Mouse (Mus musculus): Measurements from ENCODE around the gene Mettl27. TPM values are rescaled to one million over a fixed set of nuclear protein-coding genes. Genes with fewer than 3 reads are reported as not detected.
"Not testable (repeated sequence)": the region's sequence is repeated elsewhere in the genome, so short reads cannot be mapped to it uniquely, and the experiment has no call there.

Gene Mettl27
- total RNA-seq, 2 experiments from 2014 or later, result 7.3 TPM

GRCm38 (mm10) chr5:134946063-134946856 lies 14.1 kb downstream of the Mettl27 start:
- intact Hi-C loops (cut with DNase I), result no loop called here
- no peak for DNase-seq (ENCODE audit: low spot score in 2 of 2)

- intact Hi-C loops (cut with DNase I), result no loop called here
- DNase-seq (ENCODE audit: low spot score in 2 of 2), result no peak
Measured at GRCm38 (mm10) chr5:134946857-134947255, 14.7 kb downstream of the Mettl27 start, which contains the start of gene Cldn4. Gene Cldn4, minus strand, starts transcription at chr5:134946934.

- no peak for DNase-seq (ENCODE audit: low spot score in 2 of 2)
- intact Hi-C loops (cut with DNase I), result no loop called here
Measured at GRCm38 (mm10) chr5:134947420-134948084, 15.4 kb downstream of the Mettl27 start.

DNA sequence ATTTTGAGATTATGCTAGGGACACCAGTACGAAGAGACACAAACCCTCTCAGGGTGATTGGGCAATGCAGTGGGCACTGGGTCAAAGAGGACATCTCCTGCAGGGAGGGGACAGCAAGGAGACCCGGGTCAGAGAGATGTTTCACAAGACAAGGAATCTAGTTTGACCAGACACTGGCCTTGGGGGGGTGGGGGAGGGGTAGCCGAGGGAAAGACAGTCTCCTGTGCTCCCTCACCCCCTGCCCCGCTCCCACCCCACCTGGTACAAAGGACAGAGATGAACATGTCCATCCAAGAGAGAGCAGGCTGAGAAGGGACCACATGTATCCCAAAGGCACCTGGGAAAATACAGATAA lies 15.9 kb downstream of the Mettl27 start:
- DNase-seq (ENCODE audit: low spot score in 2 of 2), result no peak
- intact Hi-C loops (cut with DNase I), result no loop called here

DNA sequence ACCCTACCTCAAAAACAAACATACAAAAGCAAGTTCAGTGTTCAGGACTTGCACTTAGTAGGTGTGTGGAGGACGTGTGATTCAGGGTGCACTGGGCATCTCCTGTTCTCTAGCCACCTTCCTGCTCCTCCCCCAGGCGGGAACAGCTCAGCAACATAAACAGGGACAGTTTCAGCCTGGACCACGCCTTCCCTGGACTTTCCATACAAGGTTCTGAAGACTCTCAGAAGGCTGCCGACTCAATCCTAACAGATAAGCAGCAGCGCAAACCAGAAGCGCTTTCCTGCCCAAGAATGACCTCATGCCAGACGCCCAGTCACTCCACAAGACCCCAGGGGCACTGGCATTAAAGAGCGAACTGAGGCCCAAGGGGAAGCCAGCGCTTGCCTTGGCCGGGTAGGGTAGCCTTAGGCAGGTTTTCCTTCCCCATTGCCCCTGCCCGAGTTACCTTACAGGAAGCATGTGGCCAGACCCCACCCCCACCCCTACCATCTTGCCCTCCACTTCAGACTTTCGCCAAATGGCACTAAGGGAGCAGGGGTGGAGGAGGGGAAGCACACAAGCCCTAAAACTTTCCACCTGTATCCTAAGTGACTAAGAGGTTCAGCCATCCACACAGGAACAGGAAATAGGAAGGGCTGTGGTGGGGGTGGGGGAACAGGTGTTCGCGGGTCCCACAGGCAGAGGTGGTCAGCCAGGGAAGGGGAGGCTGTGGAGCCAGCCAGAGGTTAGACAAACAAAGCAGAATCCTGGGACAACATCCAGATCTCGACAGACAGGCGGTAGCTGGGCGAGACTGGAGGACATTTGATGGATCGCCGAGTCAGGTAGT lies 19.1 kb downstream of the Mettl27 start:
- DNase-seq (ENCODE audit: low spot score in 2 of 2), result no peak
- intact Hi-C loops (cut with DNase I), result no loop called here

DNA sequence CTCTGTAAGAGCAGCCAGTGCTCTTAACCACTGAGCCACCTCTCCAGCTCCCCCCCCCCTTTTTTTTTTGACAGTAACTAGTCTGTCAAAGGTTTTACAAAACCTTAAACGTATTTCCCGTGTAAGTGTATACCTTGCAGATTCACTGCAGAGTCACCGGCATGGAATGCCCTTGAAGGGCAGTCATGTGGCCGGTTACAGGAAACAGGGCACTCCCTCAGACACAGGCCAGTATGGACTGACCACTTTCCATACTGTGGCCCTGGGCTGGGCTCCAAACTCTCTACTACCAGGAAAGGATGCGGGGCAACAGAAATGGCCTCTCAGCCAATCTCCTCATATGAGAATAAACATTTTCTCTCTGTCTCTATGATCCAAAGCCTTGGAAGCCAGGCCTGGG lies 23.3 kb downstream of the Mettl27 start:
- intact Hi-C loops (cut with DNase I), result no loop called here
- DNase-seq (ENCODE audit: low spot score in 2 of 2), result no peak

GRCm38 (mm10) chr5:134959114-134959513 lies 26.9 kb downstream of the Mettl27 start:
- intact Hi-C loops (cut with DNase I), result no loop called here

DNA sequence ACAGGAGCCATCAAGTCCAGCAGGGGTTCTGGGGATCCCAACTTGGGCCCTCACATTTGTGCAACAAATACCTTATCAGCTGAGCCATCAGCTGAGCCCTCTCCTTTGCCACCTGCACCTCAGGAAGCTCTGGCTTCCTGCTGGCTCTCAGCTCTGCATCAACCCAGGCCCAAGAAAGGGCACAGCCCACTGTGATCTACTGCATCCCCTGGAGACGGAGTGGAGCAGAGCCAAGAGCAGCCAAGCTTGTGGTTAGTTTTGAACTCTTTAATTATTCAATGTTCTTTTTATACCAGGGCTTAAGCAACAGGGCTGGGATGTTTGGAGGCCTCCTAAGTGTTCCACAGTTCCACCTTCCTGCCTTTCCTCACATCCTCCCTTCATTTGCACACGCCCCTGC lies 28.3 kb downstream of the Mettl27 start:
- intact Hi-C loops (cut with DNase I), result no loop called here
- no peak for DNase-seq (ENCODE audit: low spot score in 2 of 2)

More at GRCm38 (mm10) chr5:134959114-134959513, 26.9 kb downstream of the Mettl27 start:
- peak; percentile 7 to 32 for DNase-seq (ENCODE audit: low spot score in 2 of 2)

- intact Hi-C loops (cut with DNase I), result no loop called here
- no peak for DNase-seq (ENCODE audit: low spot score in 2 of 2)
Measured at GRCm38 (mm10) chr5:134961519-134961918, 29.4 kb downstream of the Mettl27 start.

- DNase-seq (ENCODE audit: low spot score in 2 of 2), result peak; percentile 11 to 20
- intact Hi-C loops (cut with DNase I), result no loop called here
Measured at GRCm38 (mm10) chr5:134963546-134963945, 31.4 kb downstream of the Mettl27 start.

DNA sequence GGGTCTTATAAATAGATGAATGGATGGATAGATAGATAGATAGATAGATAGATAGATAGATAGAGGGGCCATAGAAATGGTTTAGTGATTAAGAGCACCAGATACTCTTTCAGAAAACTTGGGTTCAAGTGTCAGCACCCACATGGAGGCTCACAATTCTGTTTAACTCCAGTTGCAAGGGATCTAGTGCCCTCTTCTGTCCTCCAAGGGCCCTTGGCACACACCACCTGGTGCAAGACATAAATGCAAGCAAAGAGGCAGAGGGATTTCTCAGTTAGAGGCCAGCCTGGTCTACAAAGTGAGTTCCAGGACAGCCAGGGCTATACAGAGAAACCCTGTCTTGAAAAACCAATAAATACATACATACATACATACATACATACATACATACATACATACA lies 32.5 kb downstream of the Mettl27 start:
- not testable (repeated sequence) for DNase-seq (ENCODE audit: low spot score in 2 of 2)
- intact Hi-C loops (cut with DNase I), result loop anchor here (1.0 to 5.0 kb wide), 2 partner anchors 32 to 57 kb away; partner anchors contain the start of gene Mettl27

DNA sequence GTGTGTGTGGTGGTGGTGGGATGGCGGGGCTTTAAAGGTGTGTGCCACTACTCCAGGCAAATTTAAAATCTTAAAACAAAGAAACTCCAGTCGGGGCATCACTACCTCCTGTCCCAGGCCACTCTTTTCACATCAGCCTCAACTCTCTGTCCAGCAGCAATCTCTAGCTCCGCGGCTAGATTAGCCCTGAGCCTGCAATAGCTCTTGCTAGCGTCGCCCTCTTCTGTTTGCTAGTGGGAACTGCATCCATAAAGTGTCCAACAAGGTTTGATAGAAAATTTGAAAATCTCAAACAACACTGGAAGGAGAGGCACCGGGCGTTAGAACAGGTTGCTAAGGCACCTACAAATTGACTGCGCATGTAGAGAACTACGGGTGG lies 33.3 kb downstream of the Mettl27 start:
- intact Hi-C loops (cut with DNase I), result loop anchor here (1.0 to 5.0 kb wide), 2 partner anchors 33 to 58 kb away; partner anchors contain the start of gene Mettl27

DNA sequence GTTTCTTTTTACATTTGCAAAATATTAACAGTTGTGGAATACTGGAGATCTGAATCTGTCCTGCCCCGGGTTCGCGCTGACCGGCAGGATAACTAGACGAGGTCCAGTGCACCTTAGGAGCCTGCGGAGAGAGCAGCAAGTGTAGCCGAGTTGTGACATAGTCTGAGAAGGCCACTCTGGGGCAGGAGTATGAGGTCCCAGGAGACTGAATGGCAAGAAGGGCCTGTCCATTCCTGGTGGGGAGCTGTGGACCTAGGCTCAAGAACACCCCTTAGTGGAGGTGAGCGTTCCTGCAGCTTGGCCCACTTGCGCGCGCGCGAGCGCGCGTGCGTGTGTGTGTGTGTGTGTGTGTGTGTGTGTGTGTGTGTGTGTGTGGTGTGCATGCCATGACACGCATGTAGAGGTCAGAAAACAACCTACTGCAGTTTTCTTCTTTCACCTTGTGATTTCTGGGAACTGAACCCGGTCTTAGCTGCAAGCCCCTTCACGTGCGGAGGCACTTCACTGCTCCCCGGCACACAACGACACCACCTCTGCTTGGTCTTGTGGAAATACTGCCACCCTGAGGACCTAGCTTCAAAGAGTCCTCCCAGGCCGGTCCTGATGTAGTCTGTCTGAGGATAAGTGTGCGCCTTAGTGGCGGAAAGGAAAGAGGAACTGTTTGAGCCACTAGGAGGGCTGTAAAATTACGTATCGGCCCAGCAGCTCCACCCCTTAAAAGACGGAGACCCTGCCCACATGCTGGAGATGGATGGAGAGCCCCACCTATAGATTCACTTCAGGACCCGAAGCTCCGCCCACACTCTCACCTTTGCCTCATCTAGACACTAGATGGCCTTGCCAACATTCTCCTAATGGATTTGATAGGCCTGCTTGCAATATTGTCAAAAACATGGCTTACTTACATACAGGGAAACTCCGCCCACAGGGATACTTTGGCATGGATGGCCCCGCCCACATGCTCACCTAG lies 34.0 kb downstream of the Mettl27 start:
- DNase-seq (ENCODE audit: low spot score in 2 of 2), result peak; percentile 15 to 55
- intact Hi-C loops (cut with DNase I), result loop anchor here (1.0 to 5.0 kb wide), 2 partner anchors 34 to 59 kb away; partner anchors contain the start of gene Mettl27

More for the DNA sequence above, 33.3 kb downstream of the Mettl27 start:
- DNase-seq (ENCODE audit: low spot score in 2 of 2), result peak; percentile 81 to 84

DNA sequence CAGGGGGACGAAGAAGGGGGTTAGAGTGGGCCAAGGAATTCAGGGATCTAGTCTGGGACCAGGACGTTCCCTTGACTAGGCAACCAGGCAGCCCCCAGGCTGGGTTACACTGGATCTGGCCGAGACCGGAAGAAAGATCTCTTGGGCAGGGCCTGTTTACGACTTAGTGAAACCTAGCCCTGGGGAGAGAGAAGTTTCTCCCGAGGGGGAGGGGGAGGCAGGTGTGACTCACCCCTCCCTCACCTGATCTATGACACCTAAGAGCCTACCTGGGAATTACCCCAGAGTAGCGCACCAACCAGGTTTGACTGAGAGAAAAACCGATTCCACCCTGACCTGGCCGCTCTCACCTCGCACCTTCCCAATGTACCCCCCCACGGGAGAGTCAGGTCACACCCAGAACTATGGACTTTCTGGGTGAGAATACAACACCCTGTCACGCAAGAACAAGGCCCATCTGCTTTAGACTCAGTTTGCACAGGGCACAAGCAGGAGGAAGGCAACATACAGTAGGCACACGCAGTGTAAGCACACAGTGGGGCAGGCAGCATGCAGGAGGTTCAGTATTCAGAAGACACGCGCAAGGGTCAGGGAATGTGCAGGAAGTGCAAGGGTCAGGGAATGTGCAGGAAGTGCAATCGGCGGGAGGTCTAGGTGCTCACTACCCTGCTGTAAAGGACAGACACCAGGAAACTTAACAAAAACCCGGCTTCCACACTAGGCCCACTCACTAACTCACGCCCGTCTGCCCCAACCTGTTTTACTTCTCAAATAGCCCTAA lies 35.2 kb downstream of the Mettl27 start:
- intact Hi-C loops (cut with DNase I), result loop anchor here (5.0 kb wide), 1 partner anchor 35 kb away; the partner anchor contains the start of gene Mettl27

GRCm38 (mm10) chr5:134970671-134971070 lies 38.5 kb downstream of the Mettl27 start:
- intact Hi-C loops (cut with DNase I), result no loop called here
- DNase-seq (ENCODE audit: low spot score in 2 of 2), result no peak

More for the DNA sequence above, 35.2 kb downstream of the Mettl27 start:
- DNase-seq (ENCODE audit: low spot score in 2 of 2), result no peak

DNA sequence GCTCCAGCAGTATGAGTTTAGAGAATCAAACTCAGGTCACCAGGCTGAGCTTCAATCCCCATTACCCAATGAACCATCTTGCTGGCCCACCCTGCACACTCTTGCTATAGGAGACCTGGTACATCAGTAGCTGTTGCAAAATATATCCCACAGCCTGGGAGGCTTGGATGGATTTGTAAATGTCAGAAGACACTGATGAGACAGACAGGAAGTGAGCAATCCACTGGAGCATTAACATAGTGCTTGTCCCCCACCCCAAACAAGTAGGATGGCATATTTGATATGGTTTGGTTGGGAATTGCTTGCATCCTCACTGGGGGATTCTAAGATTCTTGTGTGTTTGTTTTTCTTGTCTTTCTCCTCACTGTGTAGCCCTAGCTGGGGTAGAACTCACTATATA lies 40.9 kb downstream of the Mettl27 start:
- intact Hi-C loops (cut with DNase I), result no loop called here
- no peak for DNase-seq (ENCODE audit: low spot score in 2 of 2)

DNA sequence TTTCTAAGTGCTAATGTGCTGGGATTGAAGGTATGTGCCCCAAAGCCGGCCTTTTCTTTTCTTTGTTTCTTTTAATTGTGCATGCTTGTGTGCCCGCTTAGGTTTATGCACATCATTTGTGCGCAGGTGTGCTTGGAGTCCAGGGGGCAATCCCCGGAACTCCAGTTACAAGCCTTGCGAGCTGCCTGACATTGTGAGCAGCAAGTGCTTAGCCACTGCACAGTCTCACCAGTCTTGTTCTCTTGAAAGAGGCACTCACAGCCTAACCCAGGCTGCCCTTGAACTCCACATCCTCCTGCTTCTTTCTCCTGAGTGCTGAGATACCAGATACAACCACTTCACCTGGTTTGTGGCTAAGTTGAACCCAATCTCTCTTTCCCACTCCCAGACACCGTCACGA lies 41.4 kb downstream of the Mettl27 start:
- intact Hi-C loops (cut with DNase I), result no loop called here
- no peak for DNase-seq (ENCODE audit: low spot score in 2 of 2)

DNA sequence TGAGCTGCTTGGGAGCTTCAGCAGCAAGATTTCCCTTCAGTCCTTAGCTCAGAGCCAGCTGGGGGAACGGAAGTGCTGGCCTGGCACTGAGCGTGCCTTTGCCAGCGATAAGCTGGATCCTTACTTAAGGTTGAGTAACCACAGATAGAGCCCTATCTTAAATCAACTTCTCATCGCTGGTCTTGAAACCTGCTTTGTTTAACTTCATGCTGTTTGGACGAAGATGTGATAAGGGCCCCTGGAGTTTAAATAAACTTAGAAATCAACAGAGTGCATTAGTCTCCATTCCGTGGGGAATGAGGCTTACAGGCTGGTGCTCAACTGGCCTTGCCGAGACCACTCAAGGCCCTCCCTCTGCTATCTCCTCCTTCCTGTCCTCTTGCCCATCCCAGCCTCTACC lies 42.1 kb downstream of the Mettl27 start:
- intact Hi-C loops (cut with DNase I), result no loop called here
- no peak for DNase-seq (ENCODE audit: low spot score in 2 of 2)
